In the genomic region with DNA sequence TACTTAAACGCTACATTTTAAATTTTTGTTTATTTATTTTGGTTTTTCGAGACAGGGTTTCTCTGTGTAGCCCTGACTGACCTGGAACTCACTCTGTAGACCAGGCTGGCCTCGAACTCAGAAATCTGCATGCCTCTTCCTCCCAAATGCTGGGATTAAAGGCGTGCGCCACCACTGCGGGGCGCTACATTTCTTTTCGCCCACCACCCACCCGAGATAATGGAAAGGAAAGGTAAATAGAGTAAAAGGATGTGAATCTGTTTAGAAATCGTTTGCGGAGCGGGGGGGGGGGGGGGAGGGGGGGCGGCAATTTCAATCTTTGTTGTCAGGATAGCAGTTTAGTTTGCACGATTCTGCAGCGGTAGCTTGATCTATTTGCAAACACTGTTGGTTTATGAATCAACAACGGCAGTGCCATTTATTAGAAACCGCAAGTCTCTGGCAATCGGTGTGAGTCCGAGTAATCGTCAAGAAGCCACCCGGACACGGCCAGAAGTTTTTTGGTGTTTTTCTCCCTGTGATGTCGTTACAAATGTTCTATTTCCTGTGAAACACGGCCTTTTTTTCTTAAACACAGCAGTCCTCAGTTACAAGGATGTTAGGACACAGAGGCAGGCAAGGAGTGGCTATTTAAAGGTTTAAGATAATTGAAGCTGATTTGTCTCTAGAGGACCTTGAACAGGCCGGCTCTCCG, we compare ENCODE assay signal across 8 mouse cellular contexts. TPM values are rescaled to one million over a fixed set of nuclear protein-coding genes. Genes with fewer than 3 reads are reported as not detected.
DNase-seq lines count a peak whose midpoint lies in the region; ATAC-seq lines count a peak whose summit lies in the region.

No protein-coding gene starts in this region.

- ATAC-seq in kidney, embryonic 15.5 days (replicated peaks; ENCODE audit: low FRiP score) = no peak
- no peak; the same call in 1 of the 2 replicates for ATAC-seq in stomach, embryonic 14.5 days (ENCODE audit: insufficient number of reproducible peaks, insufficient read depth, low FRiP score, low read depth)

- peak overlapping the region; percentile 38 for H3K4me3 ChIP-seq in kidney, embryonic 15.5 days (replicated peaks)
- H3K4me3 ChIP-seq in stomach, embryonic 14.5 days (ENCODE audit: low read depth, low read length) = peak overlapping the region; percentile 28

- H3K9me3 ChIP-seq in kidney, embryonic 15.5 days (replicated peaks) = no peaks in the 10 kb centered on the region
- no peaks in the 10 kb centered on the region for H3K9me3 ChIP-seq in stomach, embryonic 14.5 days (ENCODE audit: control insufficient read depth, low read depth, low read length)

- 5% methylated on average over 26 of the region's 26 CpGs for WGBS in kidney, embryonic 15.5 days
- WGBS in stomach, embryonic 14.5 days = 3% methylated on average over 26 of the region's 26 CpGs

- peaks cover 19% of the 10 kb centered on the region; the same call in 1 of the 2 replicates for H3K27me3 ChIP-seq in kidney, embryonic 15.5 days
- no peaks in the 10 kb centered on the region for H3K27me3 ChIP-seq in stomach, embryonic 14.5 days (ENCODE audit: control insufficient read depth, insufficient read depth, low read length)

- H3K4me1 ChIP-seq in kidney, embryonic 15.5 days = peaks cover 17% of the 10 kb centered on the region; the same call in 1 of the 2 replicates
- H3K4me1 ChIP-seq in stomach, embryonic 14.5 days (ENCODE audit: control insufficient read depth, insufficient read depth, low read length) = no peaks in the 10 kb centered on the region

- H3K4me2 ChIP-seq in kidney, embryonic 15.5 days = peak overlapping the region; percentile 65
- peak overlapping the region; percentile 54 for H3K4me2 ChIP-seq in stomach, embryonic 14.5 days (replicated peaks; ENCODE audit: low read depth, low read length)

- peak overlapping the region; percentile 29 for H3K9ac ChIP-seq in kidney, embryonic 15.5 days
- peak overlapping the region; percentile 33; the same call in 1 of the 2 replicates for H3K9ac ChIP-seq in stomach, embryonic 14.5 days (replicated peaks; ENCODE audit: low read depth, low read length)

- H3K27ac ChIP-seq in kidney, embryonic 15.5 days = peak overlapping the region; percentile 93
- peak overlapping the region; percentile 82 for H3K27ac ChIP-seq in stomach, embryonic 14.5 days (ENCODE audit: low read length)

- intact Hi-C loops in gastrocnemius, postnatal 14 days (cut with DNase I; ENCODE audit: low total_unique reads) = no loop called here

- peak; percentile 52 for DNase-seq in kidney, adult 18-20 months
- DNase-seq in kidney, adult 11 months = no peak
- peak; percentile 52 for DNase-seq in cerebellum, adult 8-10 months
- DNase-seq in heart, adult 8-10 months (ENCODE audit: low spot score) = peak; percentile 43
- peak; percentile 21 for DNase-seq in lung, postnatal 25 days (ENCODE audit: low spot score)
- DNase-seq in gastrocnemius, postnatal 14 days = no peak

- H3K36me3 ChIP-seq in kidney, embryonic 15.5 days = no peaks in the 10 kb centered on the region
- no peaks in the 10 kb centered on the region for H3K36me3 ChIP-seq in stomach, embryonic 14.5 days (ENCODE audit: control insufficient read depth, insufficient read depth, low read length)

RNA-seq across cellular contexts. Expression of gene BC107364, which starts 35.6 kb away (rescaled TPM):
- not detected for total RNA-seq in heart, adult 8-10 months (2022)
- 0.15 TPM in 1 of 2 replicates, not detected in the other for polyA plus RNA-seq in kidney, embryonic 15.5 days (2015; fragmentation: Nextera tagmentation; extraction: Ambion mirVana)
- not detected in 2 replicates for polyA plus RNA-seq in stomach, embryonic 14.5 days (2014; fragmentation: Nextera tagmentation; extraction: Ambion mirVana)
- not detected for total RNA-seq in gastrocnemius, postnatal 14 days (2021)

RNA-seq across cellular contexts. Expression of gene Hfe2, which starts 37.2 kb away (rescaled TPM):
- total RNA-seq in heart, adult 8-10 months (2022) = 100 to 1,000 TPM; 271 to 333 (median 312) TPM
- polyA plus RNA-seq in kidney, embryonic 15.5 days (2015; fragmentation: Nextera tagmentation; extraction: Ambion mirVana) = 1.1 and 1.8 TPM in 2 replicates
- 0.20 TPM in 1 of 2 replicates, not detected in the other for polyA plus RNA-seq in stomach, embryonic 14.5 days (2014; fragmentation: Nextera tagmentation; extraction: Ambion mirVana)
- total RNA-seq in gastrocnemius, postnatal 14 days (2021) = 100 to 1,000 TPM; 460 to 465 TPM

Comparison
In these comparisons a context has a peak if more than half of its experiments do, and no peak if none do; other contexts are left out.
1. DNase-seq: peak in kidney, adult 18-20 months (single experiment), cerebellum, adult 8-10 months (single experiment), heart, adult 8-10 months (single experiment) and lung, postnatal 25 days (single experiment); none in kidney, adult 11 months (single experiment) and gastrocnemius, postnatal 14 days (single experiment).